19 mouse cellular contexts compared by ENCODE assay signal in the genomic region with DNA sequence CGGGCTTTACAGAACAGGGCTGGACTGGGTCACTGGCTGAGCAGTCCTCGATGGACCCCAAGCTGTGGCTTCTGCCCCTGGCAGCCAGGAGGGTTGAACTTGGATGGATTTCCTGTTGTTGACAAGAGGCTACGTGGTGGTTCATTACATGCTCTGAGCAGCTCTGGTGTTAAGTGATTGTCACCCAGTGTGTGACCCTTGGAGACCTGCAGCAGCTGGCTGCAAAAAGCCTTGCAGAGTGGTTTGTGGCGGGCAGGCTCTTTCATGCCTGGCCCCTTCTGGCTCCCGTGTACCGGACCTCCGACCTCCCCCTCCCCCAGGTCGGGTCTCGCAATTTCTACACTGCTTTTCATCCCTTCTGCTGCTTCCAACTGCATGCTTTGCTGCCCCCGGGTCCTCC. TPM values are rescaled to one million over a fixed set of nuclear protein-coding genes. Genes with fewer than 3 reads are reported as not detected.
DNase-seq lines count a peak whose midpoint lies in the region; ATAC-seq and TF ChIP-seq lines count a peak whose summit lies in the region.
"Had no signal": no experiment of that assay in that cellular context is flagged by ENCODE, and none has a peak within 500 bp of the region (broad histone marks: within the 10 kb centered on the region; RNA-seq: fewer than 3 reads in every experiment).

No protein-coding gene starts in this region.

- no peak overlapping the region for H3K27ac ChIP-seq in heart, embryonic 16.5 days (ENCODE audit: low read length)
- H3K27ac ChIP-seq in lung, embryonic 14.5 days (ENCODE audit: low read depth) = no peak overlapping the region
- 0 out of 2 replicates have a peak overlapping the region, but pooled peaks have one; percentile 19 for H3K27ac ChIP-seq in midbrain, embryonic 13.5 days
- H3K27ac ChIP-seq: gastrocnemius, adult 2 months; liver, embryonic 12.5 days; midbrain, embryonic 12.5 days; neural tube, embryonic 12.5 days had no signal

- H3K9me3 ChIP-seq in heart, embryonic 16.5 days (replicated peaks; ENCODE audit: control insufficient read depth, low read length) = peaks cover 12% of the 10 kb centered on the region
- no peaks in the 10 kb centered on the region; the same call in 1 of the 2 replicates for H3K9me3 ChIP-seq in lung, embryonic 14.5 days (ENCODE audit: low read depth, low read length)
- H3K9me3 ChIP-seq in midbrain, embryonic 13.5 days = no peaks in the 10 kb centered on the region
- H3K9me3 ChIP-seq: liver, embryonic 12.5 days; midbrain, embryonic 12.5 days had no signal

- H3K9ac ChIP-seq in heart, embryonic 16.5 days (ENCODE audit: low read length) = no peak overlapping the region
- no peak overlapping the region for H3K9ac ChIP-seq in lung, embryonic 14.5 days
- H3K9ac ChIP-seq in midbrain, embryonic 13.5 days (replicated peaks) = no peak overlapping the region
- H3K9ac ChIP-seq: forebrain, postnatal 0 days; liver, embryonic 12.5 days; midbrain, embryonic 12.5 days; neural tube, embryonic 12.5 days had no signal

- peak overlapping the region; percentile 15; the same call in 1 of the 2 replicates for H3K4me2 ChIP-seq in heart, embryonic 16.5 days (ENCODE audit: low read depth, low read length)
- 0 out of 2 replicates have a peak overlapping the region, but pooled peaks have one; percentile 10 for H3K4me2 ChIP-seq in lung, embryonic 14.5 days
- no peak overlapping the region for H3K4me2 ChIP-seq in midbrain, embryonic 13.5 days (replicated peaks)
- H3K4me2 ChIP-seq: liver, embryonic 12.5 days; midbrain, embryonic 12.5 days; neural tube, embryonic 12.5 days had no signal

- no peak overlapping the region for H3K4me3 ChIP-seq in heart, embryonic 16.5 days (ENCODE audit: low read length)
- H3K4me3 ChIP-seq in lung, embryonic 14.5 days (ENCODE audit: low read depth, low read length) = no peak overlapping the region
- no peak overlapping the region for H3K4me3 ChIP-seq in lung, adult 2 months (replicated peaks; ENCODE audit: extremely low read depth, low read depth, low read length)
- no peak overlapping the region for H3K4me3 ChIP-seq in midbrain, embryonic 13.5 days (replicated peaks)
- H3K4me3 ChIP-seq: erythroblast, embryonic 14.5 days; gastrocnemius, adult 2 months; liver, embryonic 12.5 days; midbrain, embryonic 12.5 days; neural tube, embryonic 12.5 days had no signal

- no peak for TF ChIP-seq CTCF in lung, embryonic 14.5 days (IDR thresholded peaks at IDR 0.05; ENCODE audit: low read depth)
- no peak for TF ChIP-seq CTCF in lung, adult 2 months (IDR thresholded peaks at IDR 0.05; ENCODE audit: insufficient read depth, low read length)

- H3K4me1 ChIP-seq in heart, embryonic 16.5 days (ENCODE audit: control insufficient read depth, insufficient read depth, low read length) = peaks cover 6% of the 10 kb centered on the region
- H3K4me1 ChIP-seq in lung, embryonic 14.5 days (ENCODE audit: insufficient read depth) = peaks cover 6% of the 10 kb centered on the region; the same call in 1 of the 2 replicates
- H3K4me1 ChIP-seq in lung, adult 2 months (ENCODE audit: control insufficient read depth, insufficient read depth, low read length) = no peaks in the 10 kb centered on the region
- H3K4me1 ChIP-seq in midbrain, embryonic 13.5 days (replicated peaks) = peaks cover 20% of the 10 kb centered on the region
- H3K4me1 ChIP-seq: liver, embryonic 12.5 days; neural tube, embryonic 12.5 days had no signal

- H3K36me3 ChIP-seq in heart, embryonic 16.5 days (ENCODE audit: control insufficient read depth, insufficient read depth) = no peaks in the 10 kb centered on the region
- no peaks in the 10 kb centered on the region for H3K36me3 ChIP-seq in lung, embryonic 14.5 days (ENCODE audit: insufficient read depth)
- H3K36me3 ChIP-seq in midbrain, embryonic 13.5 days = no peaks in the 10 kb centered on the region
- H3K36me3 ChIP-seq: G1E; liver, embryonic 12.5 days; midbrain, embryonic 12.5 days; neural tube, embryonic 12.5 days had no signal

- WGBS in heart, embryonic 16.5 days = 10% methylated on average over 10 of the region's 10 CpGs
- WGBS in lung, embryonic 14.5 days = 8% methylated on average over 10 of the region's 10 CpGs
- 11% methylated on average over 10 of the region's 10 CpGs for WGBS in lung, adult 2 months
- WGBS in midbrain, embryonic 13.5 days = 15% methylated on average over 10 of the region's 10 CpGs

- no peak for ATAC-seq in heart, embryonic 16.5 days (replicated peaks; ENCODE audit: extremely low read depth, insufficient read depth, low FRiP score)
- no peak for ATAC-seq in lung, embryonic 14.5 days (ENCODE audit: insufficient read depth)
- no peak for ATAC-seq in midbrain, embryonic 13.5 days
- ATAC-seq: forebrain, postnatal 0 days; liver, embryonic 12.5 days; lung, postnatal 0 days had no signal

- H3K27me3 ChIP-seq in heart, embryonic 16.5 days (ENCODE audit: control insufficient read depth, insufficient read depth, low read length) = peaks cover 48% of the 10 kb centered on the region
- 0 out of 2 replicates have a peak, but pooled peaks cover 4% of the 10 kb centered on the region for H3K27me3 ChIP-seq in lung, embryonic 14.5 days (ENCODE audit: insufficient read depth, low read length)
- H3K27me3 ChIP-seq in midbrain, embryonic 13.5 days = peaks cover 3% of the 10 kb centered on the region; the same call in 1 of the 2 replicates
- H3K27me3 ChIP-seq: neural tube, embryonic 12.5 days had no signal

- no peak for TF ChIP-seq POLR2A in lung, adult 2 months (IDR thresholded peaks at IDR 0.05; ENCODE audit: borderline replicate concordance, extremely low read depth, low read depth, low read length)

- no peak for DNase-seq in heart, adult 11 months
- DNase-seq in lung, embryonic 14.5 days = no peak
- no peak for DNase-seq in lung, adult 2 months
- peak; percentile 66 for DNase-seq in embryo, embryonic 10.5 days (ENCODE audit: low spot score)
- DNase-seq in cerebellum, postnatal 36 days = no peak
- DNase-seq: cerebellum, adult 18-20 months; forebrain, postnatal 0 days; gastrocnemius, adult 2 months; kidney, postnatal 14 days; right cerebral cortex, postnatal 25 days; thymus, postnatal 4 days had no signal

RNA-seq across cellular contexts. Expression of gene Kcng1, which starts 10.5 kb away (rescaled TPM):
- 0.17 and 0.22 TPM in 2 replicates for polyA plus RNA-seq in heart, embryonic 16.5 days (2015; fragmentation: Nextera tagmentation; extraction: Ambion mirVana)
- polyA plus RNA-seq in lung, embryonic 14.5 days (2014; fragmentation: Nextera tagmentation; extraction: Ambion mirVana) = 0.14 and 0.83 TPM in 2 replicates
- polyA plus RNA-seq in lung, adult 2 months (2012; rRNA removed) = 0.62 and 0.71 TPM in 2 replicates
- polyA plus RNA-seq in midbrain, embryonic 13.5 days (2015; fragmentation: Nextera tagmentation; extraction: Ambion mirVana) = 2.6 and 3.9 TPM in 2 replicates
- polyA plus RNA-seq: erythroblast, embryonic 14.5 days; G1E had no signal
